Mouse (Mus musculus) midbrain, embryonic 11.5 days (tissue): ENCODE data around the gene Fbxl17. TPM values are rescaled to one million over a fixed set of nuclear protein-coding genes. Genes with fewer than 3 reads are reported as not detected.

ENCODE experiments used
- ATAC-seq: fragments of 200-750 bp; cut with Nextera tagmentation; 2 replicates; pipeline ENCODE4 v1.8.0; 2017; ENCODE audit warnings: moderate TSS enrichment, moderate library complexity; ENCODE audit not compliant: low FRiP score
- DNase-seq: peaks from one replicate; pipeline ENCODE4 v3.0.0; 2015; ENCODE audit warnings: low spot score; ENCODE audit errors: missing footprints
- H3K27ac ChIP-seq: fragments of 300-500 bp; sonication (generic); 2 replicates; pipeline ENCODE4 v1.5.1; 2014; ENCODE audit warnings: low read depth, low read length
- H3K27me3 ChIP-seq: fragments of 300-500 bp; sonication (generic); 2 replicates; pipeline ENCODE4 v1.6.1; 2014; ENCODE audit warnings: mild to moderate bottlenecking, low read length, moderate library complexity, mixed read lengths; ENCODE audit not compliant: control insufficient read depth, insufficient read depth
- H3K36me3 ChIP-seq: fragments of 300-500 bp; sonication (generic); 2 replicates; pipeline ENCODE4 v1.6.1; 2014; ENCODE audit warnings: mild to moderate bottlenecking, low read length, moderate library complexity, mixed read lengths; ENCODE audit not compliant: control insufficient read depth, insufficient read depth
- H3K4me1 ChIP-seq: fragments of 300-500 bp; sonication (generic); 2 replicates; pipeline ENCODE4 v1.6.1; 2014; ENCODE audit warnings: low read length; ENCODE audit not compliant: control insufficient read depth, insufficient read depth
- H3K4me2 ChIP-seq: fragments of 300-500 bp; sonication (generic); 2 replicates; pipeline ENCODE4 v1.6.1; 2014; ENCODE audit warnings: mild to moderate bottlenecking, moderate library complexity
- H3K4me3 ChIP-seq: fragments of 300-500 bp; sonication (generic); 2 replicates; pipeline ENCODE4 v1.5.1; 2014; ENCODE audit warnings: low read depth, low read length
- H3K9ac ChIP-seq: fragments of 300-500 bp; sonication (generic); 2 replicates; pipeline ENCODE4 v1.6.1; 2014; ENCODE audit warnings: low read length
- H3K9me3 ChIP-seq: fragments of 300-500 bp; sonication (generic); 2 replicates; pipeline ENCODE4 v1.6.1; 2016; ENCODE audit warnings: low read length; ENCODE audit not compliant: control insufficient read depth
- WGBS: fragments of 180-500 bp; shearing (Covaris S2); extraction: QIAGEN DNeasy Blood & Tissue Kit; methylation state at CpG from one replicate; pipeline ENCODE4 v1.1.7; 2014; 5-methylcytosine and 5-hydroxymethylcytosine counted together
- polyA plus RNA-seq: library from polyadenylated mRNA; unstranded; fragments of >200 nt; fragmentation: Nextera tagmentation; extraction: Ambion mirVana; gene quantifications from 2 replicates; pipeline ENCODE4 v1.2.1, GENCODE M21; 2014

Fbxl17 gene
- polyA plus RNA-seq, 1 experiment from 2014 or later: 15.8 TPM

DNA sequence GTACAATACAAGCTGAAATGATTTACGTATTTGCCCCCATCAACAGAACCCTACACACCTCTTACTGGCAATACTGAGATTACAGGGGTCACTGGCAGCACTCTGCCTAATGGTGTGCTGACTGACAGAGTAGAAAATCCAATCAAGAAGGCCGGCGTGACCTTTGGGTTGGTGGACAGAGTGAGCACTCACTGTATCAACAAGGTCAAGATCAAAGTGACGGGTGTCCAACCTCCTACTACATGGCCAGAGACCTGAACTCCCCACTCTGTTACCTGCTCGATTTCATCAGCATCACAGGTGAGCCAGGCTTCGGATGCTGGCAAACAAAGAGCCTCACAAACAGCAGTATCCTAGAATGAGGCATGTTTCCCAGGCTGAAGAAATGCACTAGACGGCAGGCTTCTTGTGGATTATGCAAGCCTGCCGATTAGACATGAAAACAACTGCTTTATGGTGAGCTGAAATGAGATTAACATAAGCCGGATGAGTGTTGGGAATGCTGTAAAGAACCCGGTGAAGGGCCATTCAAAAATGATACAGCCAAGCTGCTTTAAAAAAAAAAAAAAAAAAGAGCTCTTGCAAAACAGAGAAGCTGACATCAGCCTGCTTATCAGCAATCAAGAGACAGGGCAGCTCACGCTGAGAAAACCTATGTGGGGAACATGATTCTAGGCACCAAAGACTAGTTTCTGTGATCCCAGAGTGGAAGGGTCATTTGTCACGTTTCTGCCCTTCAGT, 353.9 kb downstream of the Fbxl17 start:
- peak overlapping the region; percentile 29 for H3K4me2 ChIP-seq
- no peak overlapping the region for H3K9ac ChIP-seq
- peaks cover 39% of the 10 kb centered on the region for H3K4me1 ChIP-seq
- no peak overlapping the region for H3K4me3 ChIP-seq
- ATAC-seq (peak; percentile 84), DNase-seq (peak; percentile 91)
- no peaks in the 10 kb centered on the region for H3K36me3 ChIP-seq
- 8% methylated on average over 12 of the region's 12 CpGs for WGBS
- H3K27ac ChIP-seq: peak overlapping the region; percentile 88
- no peaks in the 10 kb centered on the region for H3K9me3 ChIP-seq
- peaks cover 14% of the 10 kb centered on the region for H3K27me3 ChIP-seq

DNA sequence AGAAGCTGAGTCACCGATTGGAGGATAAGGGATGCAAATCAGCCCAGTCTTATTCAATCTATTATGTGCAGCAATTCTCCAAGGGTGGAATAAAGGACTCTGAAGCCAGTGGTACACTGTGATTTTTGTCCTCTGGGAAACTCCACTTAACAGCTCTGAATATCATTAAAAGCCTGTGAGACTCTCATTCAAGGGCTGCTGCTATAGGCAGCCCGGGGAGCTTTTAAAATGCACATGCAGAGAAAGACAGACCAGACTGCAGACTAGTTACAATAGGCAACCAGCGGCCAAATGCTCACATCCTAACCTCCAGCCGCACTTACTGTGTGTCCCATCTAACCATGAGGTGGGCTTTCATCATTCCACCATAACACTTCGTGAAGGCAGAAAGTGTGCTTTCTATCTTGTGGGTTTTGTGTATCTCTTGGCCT, 354.5 kb downstream of the Fbxl17 start:
- Histone ChIP-seq H3K9ac (no peak overlapping the region), H3K4me3 (no peak overlapping the region), H3K36me3 (no peaks in the 10 kb centered on the region), H3K4me1 (peaks cover 39% of the 10 kb centered on the region), H3K27ac (peak overlapping the region; percentile 88), H3K27me3 (peaks cover 14% of the 10 kb centered on the region), H3K4me2 (peak overlapping the region; percentile 29), H3K9me3 (no peaks in the 10 kb centered on the region)
- DNase-seq: peak; percentile 96
- WGBS: 16% methylated on average over 5 of the region's 5 CpGs
- peak; percentile 87 for ATAC-seq

GRCm38 (mm10) chr17:63143825-63144224, 356.0 kb downstream of the Fbxl17 start:
- ATAC-seq (no peak), DNase-seq (peak; percentile 85)
- H3K27me3 ChIP-seq: peaks cover 15% of the 10 kb centered on the region
- no peak overlapping the region for H3K4me3 ChIP-seq
- H3K36me3 ChIP-seq: no peaks in the 10 kb centered on the region
- H3K9ac ChIP-seq: no peak overlapping the region
- peak overlapping the region; percentile 24 for H3K4me2 ChIP-seq
- 26% methylated on average over 7 of the region's 7 CpGs for WGBS
- H3K4me1 ChIP-seq: peaks cover 36% of the 10 kb centered on the region
- H3K27ac ChIP-seq: 0 out of 2 replicates have a peak overlapping the region, but pooled peaks have one; percentile 42
- H3K9me3 ChIP-seq: no peaks in the 10 kb centered on the region

DNA sequence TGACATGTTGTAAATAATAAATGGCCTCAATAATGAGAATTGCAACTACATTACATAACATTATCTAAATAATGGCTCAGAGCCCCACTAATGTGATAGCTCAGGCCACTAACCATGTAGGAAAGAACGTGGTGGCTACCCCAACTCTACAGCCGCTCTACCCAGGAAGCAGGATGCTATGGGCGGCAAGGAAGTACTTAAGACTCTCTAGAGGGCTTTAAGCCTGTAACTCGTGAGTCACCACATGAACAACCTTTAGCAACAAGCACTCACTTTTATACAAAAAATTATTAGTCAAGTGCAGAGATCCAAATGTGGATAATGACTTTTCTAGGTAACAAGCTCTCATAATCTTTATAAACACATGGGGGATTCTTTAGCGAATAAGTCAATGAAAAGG, 365.0 kb downstream of the Fbxl17 start:
- Histone ChIP-seq H3K9me3 (no peaks in the 10 kb centered on the region; the same call in 1 of the 2 replicates), H3K4me3 (no peak overlapping the region), H3K27ac (no peak overlapping the region), H3K27me3 (0 out of 2 replicates have a peak, but pooled peaks cover 2% of the 10 kb centered on the region), H3K4me1 (no peaks in the 10 kb centered on the region), H3K4me2 (no peak overlapping the region), H3K9ac (no peak overlapping the region), H3K36me3 (no peaks in the 10 kb centered on the region)
- no peak for ATAC-seq
- no peak for DNase-seq
- 93% methylated on average over 5 of the region's 5 CpGs for WGBS

DNA sequence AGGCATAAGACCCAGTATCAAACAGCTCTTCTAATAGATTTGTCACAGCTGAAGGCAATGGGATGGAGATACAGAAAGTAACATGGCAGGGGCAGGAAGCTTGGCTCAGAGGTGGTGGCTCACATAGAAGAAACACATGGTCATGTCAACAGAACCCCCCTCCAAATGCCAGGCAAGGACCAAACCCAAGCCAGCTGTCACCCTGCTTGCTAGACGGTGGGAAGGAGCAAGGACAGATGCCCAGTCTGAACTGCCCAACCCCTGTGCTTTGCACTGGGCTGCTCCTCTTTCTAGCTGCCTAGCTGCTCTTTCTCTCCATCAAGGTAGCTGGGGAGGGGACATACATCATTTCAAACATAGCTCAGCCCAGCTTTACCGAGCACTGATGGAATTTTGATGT, 377.4 kb downstream of the Fbxl17 start:
- no peaks in the 10 kb centered on the region for H3K27me3 ChIP-seq
- no peaks in the 10 kb centered on the region for H3K9me3 ChIP-seq
- no peaks in the 10 kb centered on the region for H3K4me1 ChIP-seq
- H3K4me2 ChIP-seq: no peak overlapping the region
- no peak for ATAC-seq
- no peak overlapping the region for H3K4me3 ChIP-seq
- DNase-seq: no peak
- no peak overlapping the region for H3K9ac ChIP-seq
- 69% methylated on average over 2 of the region's 2 CpGs for WGBS
- H3K36me3 ChIP-seq: no peaks in the 10 kb centered on the region
- no peak overlapping the region for H3K27ac ChIP-seq

GRCm38 (mm10) chr17:63119701-63120100, 380.1 kb downstream of the Fbxl17 start:
- Histone ChIP-seq H3K27me3 (no peaks in the 10 kb centered on the region), H3K9ac (no peak overlapping the region), H3K36me3 (no peaks in the 10 kb centered on the region), H3K4me3 (no peak overlapping the region), H3K4me1 (0 out of 2 replicates have a peak, but pooled peaks cover 3% of the 10 kb centered on the region), H3K4me2 (no peak overlapping the region), H3K9me3 (no peaks in the 10 kb centered on the region), H3K27ac (no peak overlapping the region)
- DNase-seq (no peak), ATAC-seq (no peak)
- 83% methylated on average over 3 of the region's 3 CpGs for WGBS

- no peaks in the 10 kb centered on the region for H3K9me3 ChIP-seq
- H3K27ac ChIP-seq: no peak overlapping the region
- H3K36me3 ChIP-seq: no peaks in the 10 kb centered on the region
- ATAC-seq: no peak
- DNase-seq: no peak
- H3K9ac ChIP-seq: no peak overlapping the region
- H3K27me3 ChIP-seq: no peaks in the 10 kb centered on the region
- WGBS: 72% methylated on average over 7 of the region's 7 CpGs
- H3K4me3 ChIP-seq: no peak overlapping the region
- H3K4me2 ChIP-seq: no peak overlapping the region
- H3K4me1 ChIP-seq: 0 out of 2 replicates have a peak, but pooled peaks cover 3% of the 10 kb centered on the region
These were observed 380.7 kb downstream of the Fbxl17 start for GRCm38 (mm10) chr17:63119077-63119476.

- H3K36me3 ChIP-seq: no peaks in the 10 kb centered on the region
- H3K4me3 ChIP-seq: no peak overlapping the region
- H3K27ac ChIP-seq: no peak overlapping the region
- no peak for DNase-seq
- WGBS: 71% methylated on average over 5 of the region's 5 CpGs
- H3K27me3 ChIP-seq: no peaks in the 10 kb centered on the region
- H3K9ac ChIP-seq: no peak overlapping the region
- 0 out of 2 replicates have a peak, but pooled peaks cover 3% of the 10 kb centered on the region for H3K4me1 ChIP-seq
- no peak overlapping the region for H3K4me2 ChIP-seq
- ATAC-seq: peak; percentile 38; the same call in 1 of the 2 replicates
- no peaks in the 10 kb centered on the region for H3K9me3 ChIP-seq
These were observed 382.7 kb downstream of the Fbxl17 start for GRCm38 (mm10) chr17:63117130-63117529.

DNA sequence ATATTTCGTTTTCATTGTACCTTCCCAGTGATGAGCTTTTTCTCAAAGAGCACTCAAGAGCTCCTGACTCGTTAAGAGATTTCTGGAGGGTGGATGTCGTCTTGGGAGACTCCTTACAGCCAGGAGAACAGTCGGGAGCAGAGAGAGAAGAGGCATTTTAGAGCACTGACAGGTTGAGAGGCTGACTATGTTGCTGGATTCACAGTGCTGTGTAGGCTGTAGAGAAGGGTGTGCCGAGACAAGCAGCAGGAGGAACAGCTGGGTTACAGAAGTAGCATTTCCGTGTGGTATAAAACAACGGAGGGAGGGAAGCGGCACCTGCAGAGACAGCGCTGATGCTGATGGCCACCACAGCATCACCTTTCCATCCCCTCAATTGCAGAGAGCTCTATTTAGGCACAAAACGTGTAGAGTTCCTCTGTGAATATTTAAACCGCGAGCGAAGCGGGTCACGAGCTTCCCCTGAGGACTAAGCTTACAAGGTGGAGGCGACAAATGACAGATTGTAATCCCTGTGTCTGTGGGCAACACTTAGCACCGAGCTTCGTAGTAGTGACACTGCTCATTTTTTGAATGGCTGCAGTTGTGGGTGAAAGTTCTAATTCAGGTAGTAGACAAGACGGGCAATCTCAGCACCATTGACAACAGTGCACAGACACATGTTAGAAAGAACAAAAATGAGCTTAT, 385.3 kb downstream of the Fbxl17 start:
- Histone ChIP-seq H3K4me2 (no peak overlapping the region), H3K36me3 (no peaks in the 10 kb centered on the region), H3K27ac (no peak overlapping the region), H3K27me3 (no peaks in the 10 kb centered on the region), H3K9me3 (no peaks in the 10 kb centered on the region), H3K4me3 (no peak overlapping the region), H3K4me1 (peaks cover 18% of the 10 kb centered on the region), H3K9ac (no peak overlapping the region)
- DNase-seq: no peak
- 87% methylated on average over 19 of the region's 19 CpGs for WGBS
- ATAC-seq: no peak
